Mouse (Mus musculus): Measurements from ENCODE around the gene Tmem216. TPM values are rescaled to one million over a fixed set of nuclear protein-coding genes. Genes with fewer than 3 reads are reported as not detected.

Gene Tmem216
- polyA plus RNA-seq, 1 experiment from 2014 or later: 14.8 TPM

GRCm38 (mm10) chr19:10523483-10524080 lies 32.5 kb downstream of the Tmem216 start:
- no peak overlapping the region for H3K27ac ChIP-seq
- H3K4me3 ChIP-seq: no peak overlapping the region
- H3K36me3 ChIP-seq: peaks cover 13% of the 10 kb centered on the region
- ATAC-seq (replicated peaks; ENCODE audit: insufficient number of reproducible peaks, insufficient read depth, low FRiP score, low read depth): no peak
- peaks cover 32% of the 10 kb centered on the region for H3K4me1 ChIP-seq (replicated peaks)
- no peak overlapping the region for H3K9ac ChIP-seq
- peak overlapping the region; percentile 61 for H3K4me2 ChIP-seq
- no peaks in the 10 kb centered on the region for H3K27me3 ChIP-seq
- WGBS: 74% methylated on average over 5 of the region's 5 CpGs
- H3K9me3 ChIP-seq (replicated peaks): no peaks in the 10 kb centered on the region

DNA sequence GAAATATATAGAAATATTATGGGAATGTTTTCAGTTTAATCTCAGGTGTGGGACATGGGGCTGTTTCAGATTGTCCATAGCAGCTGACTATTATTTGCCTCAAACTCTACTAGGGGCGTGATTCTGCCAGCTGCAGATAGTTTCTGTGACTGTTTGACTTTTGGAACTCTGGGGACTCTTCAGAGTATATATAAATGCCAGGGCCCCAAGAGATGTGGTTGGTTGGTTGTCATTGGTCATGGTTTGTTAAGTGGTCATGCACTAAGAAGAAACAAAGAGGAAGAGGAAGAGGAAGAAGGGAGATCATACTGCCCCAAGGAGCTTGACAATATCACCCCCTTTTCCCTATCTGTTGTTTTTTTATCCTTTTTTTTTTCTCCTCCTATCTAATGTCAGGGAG lies 34.1 kb downstream of the Tmem216 start:
- 78% methylated on average over 1 of the region's 1 CpGs for WGBS

DNA sequence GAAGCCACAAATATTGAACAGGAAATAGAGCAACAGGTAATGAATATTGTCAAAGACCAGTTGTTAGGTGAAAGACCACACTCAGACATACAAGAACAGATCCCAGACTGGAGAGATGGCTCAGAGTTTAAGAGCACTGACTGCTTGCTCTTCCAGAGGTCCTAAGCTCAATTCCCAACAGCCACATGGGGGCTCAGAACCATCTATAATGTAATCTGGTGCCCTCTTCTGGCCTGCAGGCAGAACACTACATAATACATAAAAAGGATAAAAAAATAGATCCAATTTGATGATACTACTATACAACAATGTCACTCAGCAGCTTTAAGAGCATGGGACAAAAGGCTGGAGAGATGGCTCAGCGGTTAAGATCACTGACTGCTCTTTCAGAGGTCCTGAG lies 35.7 kb downstream of the Tmem216 start:
- Histone ChIP-seq H3K9me3 (replicated peaks) (no peaks in the 10 kb centered on the region), H3K9ac (no peak overlapping the region), H3K4me2 (no peak overlapping the region), H3K36me3 (peaks cover 23% of the 10 kb centered on the region), H3K27me3 (no peaks in the 10 kb centered on the region), H3K4me1 (replicated peaks) (peaks cover 12% of the 10 kb centered on the region), H3K27ac (no peak overlapping the region), H3K4me3 (no peak overlapping the region)
- 37% methylated on average over 1 of the region's 1 CpGs for WGBS
- ATAC-seq (replicated peaks; ENCODE audit: insufficient number of reproducible peaks, insufficient read depth, low FRiP score, low read depth): no peak

More for the DNA sequence above, 34.1 kb downstream of the Tmem216 start:
- Histone ChIP-seq H3K9ac (no peak overlapping the region), H3K4me2 (no peak overlapping the region), H3K4me3 (no peak overlapping the region), H3K9me3 (replicated peaks) (no peaks in the 10 kb centered on the region), H3K27ac (no peak overlapping the region), H3K4me1 (replicated peaks) (peaks cover 22% of the 10 kb centered on the region), H3K36me3 (peaks cover 12% of the 10 kb centered on the region), H3K27me3 (no peaks in the 10 kb centered on the region)
- ATAC-seq (replicated peaks; ENCODE audit: insufficient number of reproducible peaks, insufficient read depth, low FRiP score, low read depth): no peak

DNA sequence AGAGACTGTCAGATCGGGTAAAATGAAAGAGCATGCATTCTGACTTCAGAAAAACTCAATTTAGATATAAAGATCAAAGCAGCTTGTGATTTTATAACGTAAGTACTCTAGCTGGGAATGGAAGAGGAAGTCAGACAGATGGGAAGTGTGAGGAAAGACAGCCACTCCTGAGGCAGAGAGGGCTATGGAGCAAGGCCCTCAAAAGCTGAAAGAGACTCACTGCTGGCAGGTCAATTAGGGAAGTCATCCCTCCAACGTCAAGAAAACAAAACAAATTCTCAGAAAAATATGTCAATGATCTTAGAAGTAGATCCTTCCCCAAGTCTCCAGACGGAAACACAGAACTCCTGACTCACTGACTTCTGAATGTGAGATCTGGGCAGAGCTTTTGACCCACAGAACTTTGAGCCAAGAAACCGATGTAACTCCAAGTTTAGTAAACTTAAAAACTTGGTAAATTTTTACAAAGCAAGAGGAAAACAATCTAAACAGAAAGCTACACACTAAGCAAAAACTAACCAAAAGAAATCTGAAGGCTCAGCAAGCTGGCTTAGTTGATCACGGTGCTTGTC lies 45.2 kb downstream of the Tmem216 start:
- Histone ChIP-seq H3K27me3 (no peaks in the 10 kb centered on the region), H3K27ac (no peak overlapping the region), H3K4me1 (replicated peaks) (no peaks in the 10 kb centered on the region), H3K36me3 (peaks cover 21% of the 10 kb centered on the region), H3K4me3 (no peak overlapping the region), H3K9me3 (replicated peaks) (no peaks in the 10 kb centered on the region), H3K4me2 (no peak overlapping the region), H3K9ac (no peak overlapping the region)
- no peak for ATAC-seq (replicated peaks; ENCODE audit: insufficient number of reproducible peaks, insufficient read depth, low FRiP score, low read depth)
- WGBS: 73% methylated on average over 6 of the region's 6 CpGs

GRCm38 (mm10) chr19:10502571-10502970 lies 53.5 kb downstream of the Tmem216 start:
- Histone ChIP-seq H3K27me3 (no peaks in the 10 kb centered on the region), H3K4me1 (replicated peaks) (no peaks in the 10 kb centered on the region), H3K36me3 (peaks cover 41% of the 10 kb centered on the region), H3K9ac (no peak overlapping the region), H3K9me3 (replicated peaks) (no peaks in the 10 kb centered on the region), H3K4me3 (no peak overlapping the region), H3K4me2 (no peak overlapping the region), H3K27ac (no peak overlapping the region)
- 11% methylated on average over 4 of the region's 4 CpGs for WGBS
- no peak for ATAC-seq (replicated peaks; ENCODE audit: insufficient number of reproducible peaks, insufficient read depth, low FRiP score, low read depth)

GRCm38 (mm10) chr19:10500581-10500980 lies 55.5 kb downstream of the Tmem216 start:
- peaks cover 35% of the 10 kb centered on the region for H3K36me3 ChIP-seq
- H3K27me3 ChIP-seq: no peaks in the 10 kb centered on the region
- no peak for ATAC-seq (replicated peaks; ENCODE audit: insufficient number of reproducible peaks, insufficient read depth, low FRiP score, low read depth)
- no peaks in the 10 kb centered on the region for H3K9me3 ChIP-seq (replicated peaks)
- H3K9ac ChIP-seq: no peak overlapping the region
- H3K27ac ChIP-seq: no peak overlapping the region
- H3K4me1 ChIP-seq (replicated peaks): no peaks in the 10 kb centered on the region
- no peak overlapping the region for H3K4me3 ChIP-seq
- 78% methylated on average over 8 of the region's 8 CpGs for WGBS
- H3K4me2 ChIP-seq: no peak overlapping the region

GRCm38 (mm10) chr19:10497512-10498160 lies 58.4 kb downstream of the Tmem216 start:
- H3K9ac ChIP-seq: no peak overlapping the region
- peaks cover 19% of the 10 kb centered on the region for H3K36me3 ChIP-seq
- H3K9me3 ChIP-seq (replicated peaks): no peaks in the 10 kb centered on the region
- H3K4me1 ChIP-seq (replicated peaks): peaks cover 3% of the 10 kb centered on the region
- no peak overlapping the region for H3K4me2 ChIP-seq
- H3K27me3 ChIP-seq: peaks cover 4% of the 10 kb centered on the region; the same call in 1 of the 2 replicates
- no peak overlapping the region for H3K27ac ChIP-seq
- no peak overlapping the region for H3K4me3 ChIP-seq
- no peak for ATAC-seq (replicated peaks; ENCODE audit: insufficient number of reproducible peaks, insufficient read depth, low FRiP score, low read depth)
- 45% methylated on average over 8 of the region's 8 CpGs for whole genome bisulfite sequencing

DNA sequence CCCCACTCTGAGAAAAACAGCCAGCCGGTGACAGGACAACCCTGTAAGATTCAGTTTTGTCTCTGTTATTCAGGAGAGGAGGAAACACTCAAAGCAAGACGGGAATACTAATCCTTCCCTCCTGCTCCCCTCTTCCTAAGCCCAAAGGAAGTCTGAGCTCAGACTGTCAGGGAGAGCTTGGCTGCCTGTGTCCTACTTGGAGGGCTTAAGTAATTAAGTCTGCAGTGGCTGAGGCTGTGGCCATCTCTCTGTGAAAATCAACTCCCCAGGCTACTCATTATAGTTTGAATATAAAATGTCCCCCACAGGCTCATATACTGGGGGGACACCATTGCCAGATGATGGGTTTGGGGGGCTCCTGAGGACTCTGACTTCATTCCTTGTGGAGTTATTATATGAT lies 59.1 kb downstream of the Tmem216 start:
- Histone ChIP-seq H3K36me3 (peaks cover 17% of the 10 kb centered on the region), H3K9me3 (replicated peaks) (no peaks in the 10 kb centered on the region), H3K4me1 (replicated peaks) (peaks cover 10% of the 10 kb centered on the region), H3K27ac (no peak overlapping the region), H3K27me3 (peaks cover 4% of the 10 kb centered on the region; the same call in 1 of the 2 replicates), H3K9ac (no peak overlapping the region), H3K4me2 (no peak overlapping the region), H3K4me3 (no peak overlapping the region)
- ATAC-seq (replicated peaks; ENCODE audit: insufficient number of reproducible peaks, insufficient read depth, low FRiP score, low read depth): no peak
- WGBS: 57% methylated on average over 2 of the region's 2 CpGs

- H3K9ac ChIP-seq: no peak overlapping the region
- H3K9me3 ChIP-seq (replicated peaks): no peaks in the 10 kb centered on the region
- ATAC-seq (replicated peaks; ENCODE audit: insufficient number of reproducible peaks, insufficient read depth, low FRiP score, low read depth): no peak
- H3K36me3 ChIP-seq: peaks cover 4% of the 10 kb centered on the region; the same call in 1 of the 2 replicates
- no peak overlapping the region for H3K4me2 ChIP-seq
- H3K4me3 ChIP-seq: no peak overlapping the region
- H3K27ac ChIP-seq: no peak overlapping the region
- H3K4me1 ChIP-seq (replicated peaks): peaks cover 10% of the 10 kb centered on the region
- 93% methylated on average over 1 of the region's 1 CpGs for WGBS
- H3K27me3 ChIP-seq: peaks cover 10% of the 10 kb centered on the region
Observed at GRCm38 (mm10) chr19:10495670-10496069, 60.4 kb downstream of the Tmem216 start.

DNA sequence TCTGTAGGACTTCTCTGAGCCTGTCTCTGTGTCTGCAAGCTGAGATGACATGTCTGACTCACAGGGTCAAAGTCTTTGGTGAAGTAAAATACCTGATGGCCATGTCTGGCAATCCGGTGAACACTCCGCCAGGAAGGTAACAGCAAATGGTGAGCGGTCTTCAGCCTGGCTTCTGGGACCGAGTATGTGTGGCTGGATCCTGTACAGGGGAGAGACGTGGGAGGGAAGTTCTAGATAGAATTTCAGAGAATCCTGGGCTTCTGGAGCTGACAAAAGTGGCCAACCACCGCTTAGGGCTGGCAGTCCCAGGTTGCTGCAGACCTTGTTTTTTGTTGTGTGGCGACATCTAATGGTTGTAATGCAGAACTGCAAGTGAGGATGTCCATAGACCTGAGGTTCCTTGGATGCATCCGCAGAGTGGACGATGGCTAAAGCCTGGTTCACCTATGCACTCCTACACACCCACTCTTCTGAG lies 69.7 kb downstream of the Tmem216 start:
- WGBS: 19% methylated on average over 9 of the region's 9 CpGs
- peaks cover 57% of the 10 kb centered on the region for H3K27me3 ChIP-seq

More for the DNA sequence above, 69.7 kb downstream of the Tmem216 start:
- H3K4me2 ChIP-seq: no peak overlapping the region
- no peak for ATAC-seq (replicated peaks; ENCODE audit: insufficient number of reproducible peaks, insufficient read depth, low FRiP score, low read depth)
- no peak overlapping the region for H3K9ac ChIP-seq
- no peak overlapping the region for H3K4me3 ChIP-seq
- H3K36me3 ChIP-seq: no peaks in the 10 kb centered on the region
- H3K9me3 ChIP-seq (replicated peaks): no peaks in the 10 kb centered on the region
- peaks cover 10% of the 10 kb centered on the region for H3K4me1 ChIP-seq (replicated peaks)
- no peak overlapping the region for H3K27ac ChIP-seq

Measured in heart, embryonic 15.5 days (tissue).